Mouse (Mus musculus): ENCODE measurements around the gene Gm4858. TPM values are rescaled to one million over a fixed set of nuclear protein-coding genes. Genes with fewer than 3 reads are reported as not detected.
"Not testable (repeated sequence)": the region's sequence is repeated elsewhere in the genome, so short reads cannot be mapped to it uniquely, and the experiment has no call there.

The Gm4858 gene
- not detected in 2 replicates for polyA plus RNA-seq (2015; fragmentation: Nextera tagmentation; extraction: Ambion mirVana)

DNA sequence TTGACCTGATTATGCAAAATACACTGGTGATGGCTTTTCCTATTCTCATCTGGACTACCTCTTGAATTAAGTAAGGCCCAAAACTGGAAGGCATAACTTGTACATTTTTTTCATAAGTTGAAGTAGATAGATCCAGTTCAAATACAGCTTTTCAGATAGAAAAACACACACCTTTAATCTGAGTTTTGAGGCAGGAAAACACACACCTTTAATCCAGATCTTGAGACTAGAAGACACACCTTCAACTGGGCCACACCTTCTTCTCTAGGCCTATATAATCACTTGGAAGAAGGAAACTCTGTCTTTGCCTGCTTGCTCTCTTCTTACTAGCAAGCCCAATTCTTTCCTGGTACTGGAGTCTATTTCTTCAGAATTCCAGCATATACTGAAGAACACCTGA, at the start of gene Gm4858:
Gene Gm4858 (plus strand): TSS at position 301 of the 400 bp plus-strand sequence.
- not testable (repeated sequence) for ATAC-seq (replicated peaks; ENCODE audit: insufficient number of reproducible peaks, insufficient read depth, low FRiP score, low read depth); H3K27ac ChIP-seq; H3K36me3 ChIP-seq; H3K9me3 ChIP-seq (replicated peaks); H3K4me3 ChIP-seq; H3K9ac ChIP-seq; H3K4me1 ChIP-seq (replicated peaks); H3K4me2 ChIP-seq; H3K27me3 ChIP-seq

DNA sequence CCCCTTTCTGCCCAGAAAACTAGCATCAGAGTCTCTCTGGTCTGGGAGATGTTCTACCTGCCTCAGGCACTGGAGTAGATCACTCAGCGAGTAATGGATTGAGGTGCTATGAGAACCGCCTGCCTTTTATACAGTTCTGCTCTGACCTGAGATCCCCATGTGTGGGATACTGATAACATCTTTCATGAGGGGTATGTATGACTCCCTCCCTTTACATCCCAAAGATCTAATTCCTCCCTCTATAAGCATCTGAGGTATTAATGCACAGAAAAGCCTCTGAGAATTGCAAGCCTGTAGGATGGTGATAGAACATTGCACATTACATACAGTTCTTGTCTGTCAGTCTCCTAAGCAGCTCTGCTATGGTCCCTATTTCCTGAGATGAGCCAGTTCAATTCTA, 49.7 kb upstream of the Gm4858 start, which contains the start of gene Lce1m:
Gene Lce1m (minus strand): TSS at position 101 of the 400 bp plus-strand sequence.
- no peak for ATAC-seq (replicated peaks; ENCODE audit: insufficient number of reproducible peaks, insufficient read depth, low FRiP score, low read depth)
- no peaks in the 10 kb centered on the region for H3K4me1 ChIP-seq (replicated peaks)
- no peak within 1 kb of the TSS for H3K4me2 ChIP-seq
- no peaks in the 10 kb centered on the region for H3K36me3 ChIP-seq
- H3K9me3 ChIP-seq (replicated peaks), result no peaks in the 10 kb centered on the region
- no peak within 1 kb of the TSS for H3K27ac ChIP-seq
- no peak within 1 kb of the TSS for H3K4me3 ChIP-seq
- WGBS, result 87% methylated on average over 2 of the region's 2 CpGs
- H3K27me3 ChIP-seq, result 0 out of 2 replicates have a peak, but pooled peaks cover 5% of the 10 kb centered on the region
- H3K9ac ChIP-seq, result no peak within 1 kb of the TSS

DNA sequence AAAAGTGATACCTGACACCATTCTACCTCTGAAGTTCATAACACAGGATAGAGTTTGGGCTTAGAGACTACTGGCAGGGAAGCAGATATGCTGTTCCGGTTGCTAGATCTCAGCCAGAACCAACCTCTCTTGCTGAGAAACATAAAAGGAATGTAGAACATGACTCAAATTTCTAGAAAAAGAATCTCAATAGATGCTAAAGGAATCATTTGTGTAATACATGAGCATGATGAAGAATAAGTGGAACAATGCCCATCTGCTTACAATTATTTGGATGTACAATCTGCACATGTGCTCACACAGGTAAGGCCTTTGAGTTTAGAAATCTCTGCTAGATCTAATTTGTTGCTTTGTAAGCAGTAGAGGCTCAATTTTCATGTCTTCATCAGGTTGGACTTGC, 47.5 kb upstream of the Gm4858 start:
- no peak for ATAC-seq (replicated peaks; ENCODE audit: insufficient number of reproducible peaks, insufficient read depth, low FRiP score, low read depth)
- H3K27me3 ChIP-seq, result 0 out of 2 replicates have a peak, but pooled peaks cover 5% of the 10 kb centered on the region
- no peak overlapping the region for H3K9ac ChIP-seq
- H3K4me3 ChIP-seq, result no peak overlapping the region
- no peaks in the 10 kb centered on the region for H3K36me3 ChIP-seq
- no peaks in the 10 kb centered on the region for H3K9me3 ChIP-seq (replicated peaks)
- H3K4me2 ChIP-seq, result no peak overlapping the region
- 82% methylated on average over 1 of the region's 1 CpGs for WGBS
- H3K4me1 ChIP-seq (replicated peaks), result no peaks in the 10 kb centered on the region; the same call in 1 of the 2 replicates
- no peak overlapping the region for H3K27ac ChIP-seq

DNA sequence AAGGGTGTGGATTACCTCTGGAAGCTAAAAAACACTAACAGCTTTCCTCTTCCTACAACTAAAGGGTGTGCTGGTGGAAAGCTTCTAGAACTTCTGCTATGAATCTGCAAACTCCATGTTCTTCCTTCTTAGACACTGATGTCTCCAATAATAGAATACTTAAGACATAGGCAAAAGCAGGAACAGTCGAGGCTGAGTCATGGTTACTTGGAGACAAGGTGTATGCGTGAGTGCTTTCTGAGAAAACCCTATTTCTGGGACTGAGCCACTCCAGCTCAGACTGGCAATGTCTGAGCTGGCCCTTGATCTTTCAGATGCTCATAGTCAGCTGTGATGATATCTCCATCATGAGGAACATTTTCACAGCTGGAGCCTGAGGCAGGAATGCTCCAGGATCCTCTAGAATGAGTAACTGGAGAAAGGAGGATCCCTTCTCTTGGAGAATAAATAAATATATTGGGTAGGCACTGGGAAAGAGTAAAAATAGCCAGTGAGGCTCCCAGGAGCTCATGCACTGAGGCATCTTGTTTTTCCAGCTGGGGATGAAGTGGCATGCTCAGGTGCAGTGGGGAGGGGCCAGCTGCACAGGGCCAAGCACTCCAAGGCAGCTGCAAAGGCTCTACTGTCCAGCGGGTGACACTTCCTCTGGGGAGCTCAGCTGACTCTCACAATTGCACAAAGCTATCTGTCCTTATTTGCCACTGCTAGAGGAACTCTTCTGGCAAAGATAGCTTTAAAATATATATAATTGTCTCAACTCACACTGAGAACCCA, 45.0 kb upstream of the Gm4858 start:
- Histone ChIP-seq H3K9me3 (replicated peaks) (no peaks in the 10 kb centered on the region), H3K36me3 (no peaks in the 10 kb centered on the region), H3K4me2 (no peak overlapping the region), H3K4me1 (replicated peaks) (no peaks in the 10 kb centered on the region; the same call in 1 of the 2 replicates), H3K27ac (no peak overlapping the region), H3K9ac (no peak overlapping the region), H3K4me3 (no peak overlapping the region), H3K27me3 (no peaks in the 10 kb centered on the region)
- WGBS, result 63% methylated on average over 3 of the region's 3 CpGs
- ATAC-seq (replicated peaks; ENCODE audit: insufficient number of reproducible peaks, insufficient read depth, low FRiP score, low read depth), result no peak

DNA sequence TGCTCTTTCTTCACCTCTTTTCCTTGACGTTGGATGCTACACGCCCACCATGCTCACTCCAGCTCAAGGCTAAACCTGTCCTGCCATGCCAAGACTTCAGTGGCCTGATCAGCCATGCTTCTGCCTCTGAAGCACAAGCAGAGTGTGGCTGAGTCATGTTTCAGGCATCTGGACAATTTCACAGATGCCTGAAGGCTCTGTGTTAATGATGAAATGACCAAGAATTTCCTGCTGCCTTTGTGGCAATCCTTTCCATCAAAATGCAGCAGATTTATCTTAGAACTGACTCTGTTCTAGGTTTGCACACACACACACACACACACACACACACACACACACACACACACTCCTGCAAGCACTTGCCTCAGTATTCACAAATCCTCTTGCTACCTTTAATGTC, 43.1 kb upstream of the Gm4858 start:
- WGBS, result 25% methylated on average over 2 of the region's 2 CpGs
- H3K27me3 ChIP-seq, result no peaks in the 10 kb centered on the region
- no peak overlapping the region for H3K9ac ChIP-seq
- H3K9me3 ChIP-seq (replicated peaks), result no peaks in the 10 kb centered on the region
- H3K4me1 ChIP-seq (replicated peaks), result no peaks in the 10 kb centered on the region; the same call in 1 of the 2 replicates
- H3K36me3 ChIP-seq, result no peaks in the 10 kb centered on the region
- no peak overlapping the region for H3K27ac ChIP-seq
- H3K4me2 ChIP-seq, result no peak overlapping the region
- no peak for ATAC-seq (replicated peaks; ENCODE audit: insufficient number of reproducible peaks, insufficient read depth, low FRiP score, low read depth)
- no peak overlapping the region for H3K4me3 ChIP-seq

DNA sequence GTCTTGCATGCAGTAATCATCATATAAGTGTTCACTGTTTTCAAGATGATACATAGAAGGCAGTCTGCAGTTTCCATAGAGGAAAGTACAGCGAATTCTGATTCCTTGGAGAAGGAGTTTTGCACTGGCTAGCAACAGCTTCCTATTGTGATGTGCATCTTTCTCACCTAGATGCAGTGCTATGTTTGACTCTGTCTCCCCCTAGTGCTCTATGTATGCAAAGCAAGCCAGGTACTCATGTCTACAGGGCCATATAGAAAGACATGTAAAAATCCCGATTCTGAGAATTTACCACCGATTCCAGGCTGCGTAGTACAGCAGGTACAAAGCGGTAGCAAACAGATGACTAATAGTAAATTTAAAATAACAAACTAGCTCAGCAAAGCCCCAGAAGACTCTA, 37.2 kb upstream of the Gm4858 start:
- Histone ChIP-seq H3K4me3 (no peak overlapping the region), H3K4me2 (no peak overlapping the region), H3K27me3 (no peaks in the 10 kb centered on the region), H3K4me1 (replicated peaks) (no peaks in the 10 kb centered on the region), H3K9me3 (replicated peaks) (no peaks in the 10 kb centered on the region), H3K36me3 (no peaks in the 10 kb centered on the region), H3K9ac (no peak overlapping the region), H3K27ac (no peak overlapping the region)
- WGBS, result 42% methylated on average over 5 of the region's 5 CpGs
- ATAC-seq (replicated peaks; ENCODE audit: insufficient number of reproducible peaks, insufficient read depth, low FRiP score, low read depth), result no peak

DNA sequence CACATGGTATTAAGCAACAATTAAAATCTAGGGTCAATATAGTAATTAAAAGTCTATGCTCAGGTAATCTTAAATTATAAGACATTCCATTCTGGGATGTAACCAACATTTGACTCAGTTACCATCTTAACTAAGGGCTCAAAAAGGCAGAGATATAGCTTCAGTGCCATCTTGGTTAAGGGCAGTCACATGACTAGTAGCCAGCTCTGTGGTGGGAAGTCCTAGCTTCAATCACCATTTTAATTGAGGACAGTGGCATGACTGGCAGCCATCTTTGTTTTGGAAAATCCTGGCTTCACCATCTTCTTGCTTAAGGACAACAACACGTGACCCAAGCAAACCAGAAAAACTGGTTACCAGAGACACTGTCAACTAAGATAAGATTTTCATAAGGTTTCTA, 18.4 kb upstream of the Gm4858 start:
- Histone ChIP-seq H3K4me3 (no peak overlapping the region), H3K9ac (no peak overlapping the region), H3K27me3 (no peaks in the 10 kb centered on the region), H3K27ac (no peak overlapping the region), H3K36me3 (no peaks in the 10 kb centered on the region), H3K9me3 (replicated peaks) (no peaks in the 10 kb centered on the region), H3K4me2 (no peak overlapping the region), H3K4me1 (replicated peaks) (no peaks in the 10 kb centered on the region)
- 84% methylated on average over 1 of the region's 1 CpGs for WGBS
- ATAC-seq (replicated peaks; ENCODE audit: insufficient number of reproducible peaks, insufficient read depth, low FRiP score, low read depth), result no peak

DNA sequence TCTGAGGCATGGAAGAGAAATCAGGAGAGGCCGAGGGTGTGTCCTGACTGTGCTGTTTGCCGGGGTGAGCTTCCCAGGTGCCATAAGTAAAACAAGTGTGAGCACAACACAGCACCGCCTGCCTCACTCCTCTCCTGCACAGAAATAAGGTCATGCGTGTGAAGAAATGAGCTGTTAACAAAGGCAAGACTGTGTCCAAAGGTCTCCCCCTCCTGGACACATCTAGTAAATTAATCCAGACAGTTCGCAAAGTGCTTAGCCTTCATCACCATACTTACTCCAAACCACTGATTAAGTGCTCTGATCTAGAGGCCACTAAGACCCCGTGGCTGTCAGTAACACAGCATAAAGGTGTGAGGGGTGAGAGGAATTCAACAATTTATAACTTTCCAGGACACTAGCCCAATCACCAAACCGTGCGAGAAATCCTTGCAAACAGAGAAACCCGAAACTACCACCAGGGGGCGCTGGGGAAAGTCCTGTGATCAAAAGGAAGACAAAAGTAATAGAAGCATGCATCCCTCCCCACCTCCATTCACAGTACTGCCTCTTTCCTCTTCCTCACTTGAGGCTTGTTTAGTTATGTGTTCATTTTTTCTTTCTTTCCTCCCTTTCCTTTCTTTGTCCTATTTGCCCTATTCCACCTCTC, 15.7 kb upstream of the Gm4858 start:
- WGBS, result 52% methylated on average over 10 of the region's 10 CpGs

DNA sequence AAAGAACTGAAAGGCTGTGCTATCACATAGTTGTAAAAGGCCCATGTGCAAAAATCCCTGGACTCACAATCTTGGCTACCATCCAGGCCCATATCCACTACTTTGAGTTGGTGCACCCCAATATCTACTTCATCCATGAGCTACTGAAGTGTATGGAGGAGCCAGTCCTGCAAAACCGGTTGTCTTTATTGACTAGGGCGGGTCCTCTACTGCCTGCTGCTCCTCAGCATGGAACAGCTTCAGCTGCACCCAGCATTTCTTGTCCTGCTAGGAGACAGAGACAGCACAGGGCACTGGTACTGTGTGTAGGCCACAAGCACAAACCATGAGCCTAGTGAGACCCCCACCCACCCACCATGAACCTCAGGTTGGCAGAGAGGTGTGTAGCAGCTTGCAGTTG, 18.0 kb downstream of the Gm4858 start:
- no peak overlapping the region for H3K4me2 ChIP-seq
- H3K27ac ChIP-seq, result no peak overlapping the region
- 72% methylated on average over 2 of the region's 2 CpGs for WGBS
- H3K9me3 ChIP-seq (replicated peaks), result no peaks in the 10 kb centered on the region
- H3K27me3 ChIP-seq, result no peaks in the 10 kb centered on the region
- no peak overlapping the region for H3K9ac ChIP-seq
- no peak overlapping the region for H3K4me3 ChIP-seq
- H3K4me1 ChIP-seq (replicated peaks), result no peaks in the 10 kb centered on the region
- no peak for ATAC-seq (replicated peaks; ENCODE audit: insufficient number of reproducible peaks, insufficient read depth, low FRiP score, low read depth)
- H3K36me3 ChIP-seq, result no peaks in the 10 kb centered on the region

More for the DNA sequence above, 15.7 kb upstream of the Gm4858 start:
- no peak for ATAC-seq (replicated peaks; ENCODE audit: insufficient number of reproducible peaks, insufficient read depth, low FRiP score, low read depth)
- no peak overlapping the region for H3K4me3 ChIP-seq
- H3K27ac ChIP-seq, result no peak overlapping the region
- H3K4me2 ChIP-seq, result no peak overlapping the region
- H3K9ac ChIP-seq, result no peak overlapping the region
- H3K36me3 ChIP-seq, result no peaks in the 10 kb centered on the region
- H3K9me3 ChIP-seq (replicated peaks), result no peaks in the 10 kb centered on the region
- no peaks in the 10 kb centered on the region for H3K27me3 ChIP-seq
- H3K4me1 ChIP-seq (replicated peaks), result no peaks in the 10 kb centered on the region

DNA sequence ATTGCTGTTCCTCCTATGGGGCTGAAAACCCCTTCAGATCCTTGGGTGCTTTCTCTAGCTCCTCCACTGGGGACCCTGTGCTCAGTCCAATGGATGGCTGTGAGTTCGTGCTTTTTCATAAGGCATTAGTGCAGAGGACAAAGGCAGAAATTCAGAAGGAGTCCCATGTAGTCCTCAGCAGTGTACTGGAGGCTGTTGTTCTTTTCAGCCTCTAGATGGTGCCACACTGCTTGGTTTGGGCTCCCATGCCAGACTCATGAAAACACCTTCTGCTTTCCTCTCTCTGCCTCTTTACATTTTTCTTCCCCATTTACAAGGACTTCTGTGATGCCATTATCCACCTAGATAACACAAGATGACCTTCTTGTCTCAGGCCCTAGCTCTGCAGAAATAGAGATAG, 25.0 kb downstream of the Gm4858 start:
- not testable (repeated sequence) for H3K9ac ChIP-seq; ATAC-seq (replicated peaks; ENCODE audit: insufficient number of reproducible peaks, insufficient read depth, low FRiP score, low read depth); H3K27me3 ChIP-seq; H3K27ac ChIP-seq; H3K4me3 ChIP-seq; H3K4me1 ChIP-seq (replicated peaks); H3K4me2 ChIP-seq; H3K36me3 ChIP-seq; H3K9me3 ChIP-seq (replicated peaks)
- WGBS, result 8% methylated on average over 1 of the region's 1 CpGs

DNA sequence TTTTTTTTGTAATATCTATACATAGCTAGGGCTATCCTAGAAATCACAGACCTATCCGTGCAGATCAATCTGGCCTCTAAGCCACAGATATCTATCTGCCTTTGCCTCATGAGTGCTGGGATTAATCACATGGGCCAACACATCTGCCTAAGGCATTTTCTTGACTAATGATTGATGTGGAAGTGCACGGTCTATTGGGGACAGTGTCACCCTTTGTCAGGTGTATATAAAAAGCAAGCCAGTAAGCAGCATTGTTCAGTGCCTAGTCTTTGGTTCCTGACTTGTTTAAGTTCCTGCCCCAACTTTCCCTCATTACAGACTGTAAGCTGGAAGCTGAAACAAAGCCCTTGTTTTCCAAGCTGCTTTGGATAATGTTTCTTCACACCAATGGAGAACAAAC, 27.8 kb downstream of the Gm4858 start:
- no peaks in the 10 kb centered on the region for H3K9me3 ChIP-seq (replicated peaks)
- no peaks in the 10 kb centered on the region for H3K36me3 ChIP-seq
- no peak overlapping the region for H3K27ac ChIP-seq
- no peaks in the 10 kb centered on the region for H3K27me3 ChIP-seq
- no peak overlapping the region for H3K9ac ChIP-seq
- 68% methylated on average over 2 of the region's 2 CpGs for WGBS
- H3K4me2 ChIP-seq, result no peak overlapping the region
- ATAC-seq (replicated peaks; ENCODE audit: insufficient number of reproducible peaks, insufficient read depth, low FRiP score, low read depth), result no peak
- no peaks in the 10 kb centered on the region for H3K4me1 ChIP-seq (replicated peaks)
- no peak overlapping the region for H3K4me3 ChIP-seq

DNA sequence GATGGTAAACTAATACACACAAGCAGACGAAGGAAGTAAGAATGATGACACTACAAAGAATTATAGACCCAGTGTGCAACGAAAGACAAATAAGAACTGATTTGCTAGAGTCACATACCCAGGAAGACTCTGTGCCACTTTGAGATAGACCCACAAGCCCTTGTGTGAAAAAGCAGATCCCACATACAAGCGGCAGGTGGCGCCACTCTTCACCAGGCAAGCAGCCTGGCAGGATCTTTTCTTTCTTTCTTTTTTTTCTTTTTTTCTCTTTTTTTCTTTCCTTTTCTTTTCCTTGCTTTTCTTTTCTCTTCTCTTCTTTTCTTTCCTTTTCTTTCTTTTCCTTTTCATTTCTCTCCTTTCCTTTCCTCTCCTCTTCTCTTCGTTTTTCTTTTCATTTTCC, 43.0 kb downstream of the Gm4858 start:
- H3K9me3 ChIP-seq (replicated peaks), result no peaks in the 10 kb centered on the region
- H3K36me3 ChIP-seq, result no peaks in the 10 kb centered on the region
- H3K4me1 ChIP-seq (replicated peaks), result no peaks in the 10 kb centered on the region
- WGBS, result 43% methylated on average over 5 of the region's 5 CpGs
- no peak overlapping the region for H3K27ac ChIP-seq
- no peak overlapping the region for H3K9ac ChIP-seq
- no peak overlapping the region for H3K4me2 ChIP-seq
- no peak overlapping the region for H3K4me3 ChIP-seq
- H3K27me3 ChIP-seq, result no peaks in the 10 kb centered on the region
- no peak for ATAC-seq (replicated peaks; ENCODE audit: insufficient number of reproducible peaks, insufficient read depth, low FRiP score, low read depth)
